1 mouse cellular context compared by ENCODE assay signal in the genomic region with DNA sequence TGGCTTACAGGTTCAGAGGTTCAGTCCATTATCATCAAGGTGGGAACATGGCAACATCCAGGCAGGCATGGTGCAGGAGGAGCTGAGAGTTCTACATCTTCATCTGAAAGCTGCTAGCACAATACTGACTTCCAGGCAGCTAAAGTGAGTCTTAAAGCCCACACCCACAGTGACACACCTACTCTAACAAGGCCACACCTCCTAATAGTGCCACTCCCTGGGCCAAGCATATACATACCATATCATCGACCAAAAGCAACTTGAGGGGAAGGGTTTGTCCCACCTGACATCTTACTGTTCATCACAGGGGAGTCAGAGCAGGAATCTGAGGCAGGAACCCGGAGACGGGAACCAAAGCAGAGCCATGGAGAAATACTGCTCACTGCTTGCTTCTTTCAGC. TPM values are rescaled to one million over a fixed set of nuclear protein-coding genes. Genes with fewer than 3 reads are reported as not detected.
"Had no signal": no experiment of that assay in that cellular context is flagged by ENCODE, and none has a peak within 500 bp of the region (broad histone marks: within the 10 kb centered on the region; RNA-seq: fewer than 3 reads in every experiment).

No protein-coding gene starts in this region.

RNA-seq across cellular contexts. Expression of gene Gm266, which starts 22.8 kb away (rescaled TPM):
- polyA plus RNA-seq: macrophage had no signal
